Mouse (Mus musculus): ENCODE data around the gene Ppp1r14b. TPM values are rescaled to one million over a fixed set of nuclear protein-coding genes. Genes with fewer than 3 reads are reported as not detected.

The Ppp1r14b gene
- 20.1 and 30.6 TPM in 2 replicates for total RNA-seq (2017)

DNA sequence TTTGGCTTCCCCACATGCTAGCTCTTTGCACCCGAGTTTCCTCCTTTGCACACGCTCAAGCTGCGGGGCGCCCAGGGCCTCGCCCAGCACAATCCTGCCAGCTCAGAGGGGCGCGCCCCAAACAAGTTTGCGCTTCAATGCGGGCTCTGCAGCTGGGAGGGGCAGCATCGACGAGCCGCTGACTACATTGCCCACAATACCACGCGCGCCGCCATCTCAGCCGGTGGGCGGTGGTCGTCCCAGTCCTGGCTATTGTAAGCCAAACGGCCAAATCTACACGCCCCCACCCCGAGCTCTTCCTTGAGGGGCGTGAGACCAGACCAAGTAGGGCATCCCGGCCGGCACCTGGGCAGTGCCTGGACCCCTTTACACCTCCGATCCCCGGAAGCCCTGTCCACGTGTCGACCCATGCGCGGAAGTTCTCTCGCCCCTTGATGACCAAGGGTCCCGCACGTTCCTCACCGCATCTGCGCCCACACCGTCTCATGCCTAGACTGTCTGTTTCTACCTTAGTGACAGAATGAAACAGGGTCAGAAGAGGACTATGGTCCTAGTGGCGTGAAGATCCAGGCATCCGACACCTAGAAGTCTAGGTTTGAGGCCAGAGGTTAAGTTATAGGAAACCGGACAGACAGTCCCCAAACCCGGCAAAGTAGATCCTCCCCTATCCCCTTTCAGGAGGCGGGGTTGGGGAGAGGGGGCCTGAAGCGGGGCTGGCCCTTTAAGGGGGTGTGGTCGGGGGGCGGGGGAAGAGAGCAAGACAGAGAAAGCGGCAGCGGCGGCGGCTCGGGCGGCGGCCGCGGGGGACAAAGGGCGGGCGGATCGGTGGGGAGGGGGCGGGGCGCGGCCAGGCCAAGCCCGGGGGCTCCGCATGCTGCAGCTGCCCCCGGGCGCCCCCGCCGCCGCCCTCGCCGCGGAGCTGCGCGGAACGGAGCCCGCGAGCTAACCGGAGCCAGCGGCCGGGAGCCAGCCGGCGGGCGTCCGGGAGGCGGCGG lies at the start of gene Ppp1r14b:
Ppp1r14b (plus strand) TSS at position 758 of the 995 bp plus-strand sequence.
- ATAC-seq (ENCODE audit: extremely low read depth, insufficient number of reproducible peaks, low FRiP score, poor library complexity, severe bottlenecking) = peak; percentile 60

DNA sequence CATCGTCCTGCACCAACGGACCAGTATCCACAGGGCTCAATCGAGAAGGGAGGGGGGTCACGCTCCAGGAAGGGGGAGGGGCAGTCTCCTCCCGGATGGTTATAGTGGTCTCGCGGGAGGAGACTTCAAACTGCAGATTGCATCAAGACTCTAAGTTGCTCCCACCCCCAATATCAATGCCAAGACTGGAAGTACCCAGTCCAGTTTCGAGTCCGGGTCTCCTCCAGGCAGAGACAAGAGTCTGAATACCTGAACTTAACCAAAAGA lies 49.5 kb upstream of the Ppp1r14b start, which contains the start of gene Catsperz:
Catsperz (minus strand) TSS at position 74 of the 267 bp plus-strand sequence.
- no peak for ATAC-seq (ENCODE audit: extremely low read depth, insufficient number of reproducible peaks, low FRiP score, poor library complexity, severe bottlenecking)

- ATAC-seq (ENCODE audit: extremely low read depth, insufficient number of reproducible peaks, low FRiP score, poor library complexity, severe bottlenecking) = no peak
These were observed 49.0 kb upstream of the Ppp1r14b start for GRCm38 (mm10) chr19:6925611-6926329.

GRCm38 (mm10) chr19:6926559-6927255 lies 48.1 kb upstream of the Ppp1r14b start:
- no peak for ATAC-seq (ENCODE audit: extremely low read depth, insufficient number of reproducible peaks, low FRiP score, poor library complexity, severe bottlenecking)

DNA sequence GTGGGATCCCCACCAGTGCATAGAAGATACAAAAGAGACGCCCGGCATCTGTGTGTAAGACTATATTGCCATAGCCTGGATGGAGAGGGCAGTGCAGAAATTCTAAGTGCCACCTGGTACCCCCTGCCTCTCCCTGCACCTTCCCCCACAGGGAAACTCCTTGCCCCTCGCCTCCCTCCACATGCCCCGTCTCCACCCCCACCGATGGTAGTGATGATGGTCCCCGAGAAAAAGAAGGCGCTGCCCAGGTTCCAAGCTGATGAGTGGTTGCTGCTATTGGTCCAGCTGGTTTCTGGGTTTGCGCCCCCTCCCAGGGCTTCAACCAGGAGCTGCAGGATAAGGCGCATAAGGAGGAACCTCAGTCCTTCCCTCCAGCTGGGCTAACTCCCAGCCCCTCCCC lies 46.7 kb upstream of the Ppp1r14b start:
- no peak for ATAC-seq (ENCODE audit: extremely low read depth, insufficient number of reproducible peaks, low FRiP score, poor library complexity, severe bottlenecking)

GRCm38 (mm10) chr19:6931002-6931401 lies 43.8 kb upstream of the Ppp1r14b start:
- ATAC-seq (ENCODE audit: extremely low read depth, insufficient number of reproducible peaks, low FRiP score, poor library complexity, severe bottlenecking) = no peak

- ATAC-seq (ENCODE audit: extremely low read depth, insufficient number of reproducible peaks, low FRiP score, poor library complexity, severe bottlenecking) = no peak
These were observed 42.8 kb upstream of the Ppp1r14b start for GRCm38 (mm10) chr19:6932018-6932417.

- ATAC-seq (ENCODE audit: extremely low read depth, insufficient number of reproducible peaks, low FRiP score, poor library complexity, severe bottlenecking) = no peak
These were observed 41.7 kb upstream of the Ppp1r14b start for GRCm38 (mm10) chr19:6933102-6933435.

GRCm38 (mm10) chr19:6933436-6934194 lies 41.2 kb upstream of the Ppp1r14b start:
- peak; percentile 27 for ATAC-seq (ENCODE audit: extremely low read depth, insufficient number of reproducible peaks, low FRiP score, poor library complexity, severe bottlenecking)

- ATAC-seq (ENCODE audit: extremely low read depth, insufficient number of reproducible peaks, low FRiP score, poor library complexity, severe bottlenecking) = no peak
These were observed 40.4 kb upstream of the Ppp1r14b start, which contains the start of gene Kcnk4 for GRCm38 (mm10) chr19:6934195-6934977. Gene Kcnk4, minus strand, starts transcription at chr19:6934515.

DNA sequence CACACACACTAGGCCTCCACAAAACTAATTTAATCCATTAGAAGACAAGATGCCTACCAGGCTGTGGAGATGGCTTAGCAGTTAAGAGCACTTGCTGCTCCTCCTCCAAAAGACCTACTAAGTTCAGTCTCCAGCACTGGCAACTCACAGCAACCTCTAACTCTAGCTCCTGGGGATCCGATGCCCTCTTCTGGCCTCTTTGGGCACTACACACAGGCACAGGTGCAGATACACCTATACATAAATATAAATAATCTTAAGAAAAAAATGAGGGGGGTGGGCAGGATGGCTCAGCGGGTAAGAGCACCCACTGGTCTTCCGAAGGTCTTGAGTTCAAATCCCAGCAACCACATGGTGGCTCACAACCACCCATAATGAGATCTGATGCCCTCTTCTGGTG lies 38.5 kb upstream of the Ppp1r14b start:
- no peak for ATAC-seq (ENCODE audit: extremely low read depth, insufficient number of reproducible peaks, low FRiP score, poor library complexity, severe bottlenecking)

DNA sequence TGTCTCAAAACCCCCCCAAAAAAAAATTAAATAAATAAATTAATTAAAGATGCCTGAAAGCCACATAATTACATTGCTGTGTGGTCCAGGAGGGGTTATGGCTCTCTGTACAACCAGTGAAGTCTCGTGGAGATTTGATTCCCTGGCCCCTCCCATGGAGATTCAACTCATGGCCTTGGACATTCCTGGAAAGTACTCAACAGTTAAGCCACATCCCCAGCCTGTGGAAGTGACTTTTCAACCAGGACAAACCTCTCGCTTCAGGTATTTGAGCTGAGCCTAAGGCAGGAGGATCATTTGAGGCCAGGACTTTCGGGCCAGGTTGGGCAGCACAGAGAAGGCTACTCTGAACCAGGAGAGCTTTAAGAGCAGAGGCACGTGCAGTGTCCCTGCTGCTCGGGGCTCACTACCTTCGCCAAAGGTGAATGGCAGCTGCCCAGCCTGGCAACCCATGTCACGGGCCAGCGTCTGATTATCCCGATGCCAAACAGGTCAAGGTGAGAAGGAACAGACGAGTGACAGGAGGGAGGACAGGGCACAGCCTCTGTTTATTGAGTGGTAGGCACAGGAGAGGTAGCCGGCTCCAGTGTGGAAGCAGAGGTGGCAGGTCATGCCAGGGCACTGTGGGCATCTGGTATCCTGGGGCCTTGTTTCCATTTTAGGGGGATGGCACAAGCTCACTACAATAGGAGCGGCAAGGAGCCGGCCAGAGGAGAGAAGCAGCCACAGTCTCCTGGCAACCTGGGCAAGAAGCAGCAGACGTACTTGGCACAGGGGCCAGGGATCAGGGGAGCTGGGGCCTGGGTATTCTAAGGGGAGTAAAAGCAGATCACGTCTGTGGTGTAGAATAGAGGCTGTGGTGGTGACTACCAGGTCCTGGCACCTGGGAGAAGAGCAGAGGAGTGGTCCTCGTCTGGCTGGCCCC lies 37.0 kb upstream of the Ppp1r14b start:
- no peak for ATAC-seq (ENCODE audit: extremely low read depth, insufficient number of reproducible peaks, low FRiP score, poor library complexity, severe bottlenecking)

GRCm38 (mm10) chr19:6939106-6940002 lies 35.4 kb upstream of the Ppp1r14b start:
- ATAC-seq (ENCODE audit: extremely low read depth, insufficient number of reproducible peaks, low FRiP score, poor library complexity, severe bottlenecking) = no peak

DNA sequence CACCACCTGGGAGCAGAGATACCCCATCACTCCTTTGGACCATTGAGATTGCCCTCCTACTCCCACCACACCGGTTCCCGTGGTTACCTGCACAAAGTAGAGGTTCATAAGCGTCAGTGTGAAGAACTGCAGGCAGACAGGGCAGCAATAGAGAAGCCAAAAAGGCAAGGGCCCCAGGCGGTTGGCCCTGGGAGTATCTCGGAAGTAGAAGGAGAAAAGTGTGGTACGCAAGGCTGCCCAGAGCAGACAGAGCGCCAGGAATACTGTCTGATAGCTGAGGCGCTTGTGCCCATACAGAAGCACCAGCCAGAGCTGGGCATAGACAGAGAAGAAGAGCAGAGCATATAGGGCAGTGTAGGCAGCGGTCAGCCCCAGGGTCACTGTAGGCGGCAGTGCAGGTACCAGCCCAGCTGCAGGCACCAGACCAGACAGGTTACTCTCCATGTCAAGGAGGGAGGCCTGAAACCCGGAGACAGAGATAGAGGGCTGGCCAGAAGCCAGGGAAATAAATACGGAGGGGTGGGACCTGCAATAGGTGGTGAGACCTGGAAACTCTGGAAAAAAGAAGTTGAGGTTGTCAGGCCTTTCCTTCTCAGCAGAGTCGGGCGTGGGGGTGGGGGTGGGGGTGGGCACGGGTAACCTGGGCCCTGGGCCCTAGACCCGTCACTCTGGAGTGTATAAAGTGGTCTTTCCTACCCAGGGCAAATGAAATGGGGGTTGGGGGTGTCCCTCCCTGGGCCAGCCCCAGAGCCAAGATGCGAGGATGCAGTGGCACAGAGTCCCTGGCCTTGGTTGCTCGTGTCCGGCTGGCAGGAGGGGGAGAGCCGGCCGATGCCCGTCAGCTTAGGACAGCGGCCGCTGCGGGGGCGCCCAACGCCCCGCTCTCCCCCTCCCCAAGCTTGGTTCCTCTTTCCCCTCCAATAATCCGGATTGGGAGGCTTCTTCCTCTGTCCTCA lies 34.1 kb upstream of the Ppp1r14b start:
- ATAC-seq (ENCODE audit: extremely low read depth, insufficient number of reproducible peaks, low FRiP score, poor library complexity, severe bottlenecking) = no peak

Measured in neutrophil, adult 5-6 weeks (primary cell).